Mouse (Mus musculus): ENCODE data around the gene Unc80.

The Unc80 gene

DNA sequence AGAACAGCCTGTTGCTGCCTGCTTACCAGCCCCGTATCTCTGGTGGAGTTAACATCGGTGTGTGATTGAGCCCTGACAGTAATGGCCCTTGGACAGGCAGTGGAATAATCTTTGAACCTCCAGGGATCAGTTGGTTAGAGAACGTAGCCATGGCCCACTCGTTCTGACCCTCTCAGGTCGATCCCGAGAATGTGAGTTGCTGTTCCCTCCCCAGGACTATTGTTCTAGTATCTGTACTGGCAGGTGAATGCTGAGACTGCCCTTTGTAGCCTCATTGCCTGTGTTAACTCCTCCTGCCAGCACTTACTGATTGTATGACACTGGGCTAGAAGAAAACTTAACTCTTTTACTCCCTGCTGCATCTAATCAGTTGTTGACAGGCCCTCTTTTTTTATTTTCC, 236.4 kb downstream of the Unc80 start:
- DNase-seq (ENCODE audit: low spot score in 2 of 2): no peak

DNA sequence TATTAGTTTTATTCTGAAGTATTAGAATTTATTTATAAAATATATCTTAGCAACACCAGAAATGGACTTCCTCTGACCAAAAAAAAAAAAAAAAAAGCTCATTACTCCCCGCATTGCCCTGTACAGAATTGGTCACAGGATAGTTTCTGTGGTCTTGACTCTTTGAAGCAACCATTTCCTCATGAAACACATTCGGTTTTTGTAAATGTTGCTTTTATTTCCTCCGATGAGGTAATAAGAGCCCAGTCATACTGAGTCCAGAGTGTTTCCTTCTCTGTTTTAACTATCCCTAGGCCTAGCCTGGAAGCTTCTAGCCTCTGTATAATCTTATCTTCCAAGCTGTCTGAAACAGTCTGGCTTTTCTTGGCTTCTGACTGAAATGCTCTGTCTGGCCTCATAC, 244.7 kb downstream of the Unc80 start:
- no peak for DNase-seq (ENCODE audit: low spot score in 2 of 2)

DNA sequence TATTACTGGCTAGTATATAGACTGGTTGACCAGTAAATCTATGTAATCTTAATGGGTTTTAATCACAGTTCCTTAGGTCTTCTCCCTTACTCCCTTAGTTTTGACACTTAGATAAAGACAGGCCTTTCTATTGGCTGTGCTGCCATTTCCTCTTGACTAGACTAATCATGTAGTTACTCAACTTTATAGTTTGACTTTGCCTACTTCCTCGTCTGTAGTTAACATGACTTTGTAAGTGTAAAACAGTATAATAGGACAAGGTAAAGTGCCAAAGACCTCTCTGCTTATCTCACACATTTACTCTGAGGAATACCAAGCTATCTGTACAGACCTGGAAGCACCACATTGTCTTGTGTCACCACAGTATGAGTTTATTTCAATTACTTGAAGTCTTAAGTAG, 262.4 kb downstream of the Unc80 start:
- no peak for DNase-seq (ENCODE audit: low spot score in 2 of 2)
